Mouse (Mus musculus) left cerebral cortex, adult 11 months (tissue): ENCODE results near the gene Ccn2.
"Not testable (repeated sequence)": the region's sequence is repeated elsewhere in the genome, so short reads cannot be mapped to it uniquely, and the experiment has no call there.

Experiments
- DNase-seq: peaks from one replicate; pipeline ENCODE4 v3.0.0; 2022; ENCODE audit warnings: low spot score

The Ccn2 gene

GRCm38 (mm10) chr10:24603727-24604126 is 8.5 kb downstream of the Ccn2 start:
- no peak for DNase-seq

- DNase-seq: no peak
These were observed 13.9 kb downstream of the Ccn2 start for GRCm38 (mm10) chr10:24609146-24609545.

- no peak for DNase-seq
These were observed 14.5 kb downstream of the Ccn2 start for GRCm38 (mm10) chr10:24609766-24610165.

GRCm38 (mm10) chr10:24614726-24615125 is 19.5 kb downstream of the Ccn2 start:
- DNase-seq: no peak

- DNase-seq: no peak
These were observed 20.6 kb downstream of the Ccn2 start for GRCm38 (mm10) chr10:24615799-24616198.

GRCm38 (mm10) chr10:24616572-24616971 is 21.3 kb downstream of the Ccn2 start:
- not testable (repeated sequence) for DNase-seq

- DNase-seq: no peak
These were observed 26.3 kb downstream of the Ccn2 start for GRCm38 (mm10) chr10:24621572-24621971.

- DNase-seq: no peak
These were observed 27.3 kb downstream of the Ccn2 start for GRCm38 (mm10) chr10:24622586-24622985.

- DNase-seq: peak; percentile 67
These were observed 29.9 kb downstream of the Ccn2 start for GRCm38 (mm10) chr10:24625060-24625701.

GRCm38 (mm10) chr10:24627262-24627661 is 32.0 kb downstream of the Ccn2 start:
- DNase-seq: no peak

- no peak for DNase-seq
These were observed 33.2 kb downstream of the Ccn2 start for GRCm38 (mm10) chr10:24628466-24628865.

GRCm38 (mm10) chr10:24629086-24629720 is 34.0 kb downstream of the Ccn2 start:
- no peak for DNase-seq

- DNase-seq: peak; percentile 32
These were observed 35.3 kb downstream of the Ccn2 start for GRCm38 (mm10) chr10:24630469-24631081.

- DNase-seq: no peak
These were observed 35.9 kb downstream of the Ccn2 start for GRCm38 (mm10) chr10:24631122-24631521.

GRCm38 (mm10) chr10:24634288-24634687 is 39.0 kb downstream of the Ccn2 start:
- DNase-seq: no peak

GRCm38 (mm10) chr10:24635331-24635815 is 40.1 kb downstream of the Ccn2 start:
- no peak for DNase-seq

- DNase-seq: no peak
These were observed 40.6 kb downstream of the Ccn2 start for GRCm38 (mm10) chr10:24635884-24636283.

GRCm38 (mm10) chr10:24636986-24637385 is 41.7 kb downstream of the Ccn2 start:
- DNase-seq: no peak

- DNase-seq: no peak
These were observed 43.2 kb downstream of the Ccn2 start for GRCm38 (mm10) chr10:24638306-24639070.

- DNase-seq: no peak
These were observed 44.4 kb downstream of the Ccn2 start for GRCm38 (mm10) chr10:24639596-24639995.

- no peak for DNase-seq
These were observed 45.1 kb downstream of the Ccn2 start for GRCm38 (mm10) chr10:24640186-24640875.
